Mouse (Mus musculus) kidney, adult 2 months (tissue): ENCODE data around the gene Kif7. TPM values are rescaled to one million over a fixed set of nuclear protein-coding genes. Genes with fewer than 3 reads are reported as not detected.
A peak's percentile ranks its signal among the peaks of the same experiment; 100 is the strongest.

Experiments
- DNase-seq: peaks from one replicate; pipeline ENCODE4 v3.0.0; 2021
- H3K27ac ChIP-seq: fragments of 200-500 bp; 2 replicates; pipeline ENCODE4 v1.5.1; 2012; ENCODE audit warnings: low read depth, low read length, control low read depth, inconsistent platforms; ENCODE audit not compliant: insufficient read depth
- H3K27me3 ChIP-seq: fragments of 200-500 bp; replicated peaks from 2 replicates; pipeline ENCODE4 v1.6.1; 2012; ENCODE audit warnings: mild to moderate bottlenecking, moderate library complexity, low read length, inconsistent platforms; ENCODE audit not compliant: control insufficient read depth, insufficient read depth
- H3K36me3 ChIP-seq: fragments of 200-500 bp; 2 replicates; pipeline ENCODE4 v1.6.1; 2012; ENCODE audit warnings: mild to moderate bottlenecking, moderate library complexity, low read length, inconsistent platforms; ENCODE audit not compliant: control insufficient read depth, insufficient read depth
- H3K4me1 ChIP-seq: fragments of 200-500 bp; 2 replicates; pipeline ENCODE4 v1.6.1; 2011; ENCODE audit warnings: low read length; ENCODE audit not compliant: control insufficient read depth, insufficient read depth
- H3K4me3 ChIP-seq: fragments of 200-500 bp; 2 replicates; pipeline ENCODE4 v1.5.1; 2011; ENCODE audit warnings: mild to moderate bottlenecking, low read depth, low read length, control low read depth; ENCODE audit not compliant: insufficient read depth
- CTCF ChIP-seq: fragments of 200-500 bp; conservative IDR thresholded peaks from 2 replicates; pipeline ENCODE4 v1.5.1; 2011; ENCODE audit warnings: low read depth, mild to moderate bottlenecking, control low read depth, low read length, moderate library complexity, mixed read lengths; ENCODE audit not compliant: insufficient read depth, insufficient read length
- POLR2A ChIP-seq: fragments of 200-500 bp; IDR thresholded peaks from one replicate; pipeline ENCODE4 v1.6.1; 2011; ENCODE audit warnings: low read depth, low read length, control low read depth
- WGBS: fragments of 180-500 bp; shearing (Covaris S2); methylation state at CpG from one replicate; pipeline ENCODE4 v1.1.7; 2018; 5-methylcytosine and 5-hydroxymethylcytosine counted together
- polyA plus RNA-seq: library from polyadenylated mRNA; depleted of rRNA; stranded (reverse); fragments of >200 nt; gene quantifications from 2 replicates; pipeline ENCODE4 v1.2.3, GENCODE M21; 2012; rRNA removed

The Kif7 gene
- polyA plus RNA-seq, 1 experiment, result 0.81 TPM

DNA sequence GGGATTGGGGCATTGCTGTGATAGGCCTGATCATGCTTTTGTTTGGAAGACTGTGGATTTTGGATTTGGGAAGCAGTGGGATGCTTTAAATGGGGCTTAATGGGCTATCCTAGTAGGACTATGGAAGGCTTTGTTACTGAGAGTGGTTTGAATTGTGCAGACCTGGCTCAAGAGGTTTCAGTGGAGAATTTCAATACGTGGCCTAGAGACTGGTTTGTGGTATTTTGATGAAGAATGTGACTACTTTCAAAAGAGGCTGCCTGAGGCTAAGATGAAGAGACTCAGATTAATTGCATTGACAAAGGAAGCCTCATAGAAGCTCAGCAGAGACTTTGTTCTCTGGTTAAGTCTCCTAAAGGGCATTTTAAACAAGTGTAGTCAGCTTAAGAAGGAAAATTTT lies 60.9 kb downstream of the Kif7 start:
- WGBS, result 85% methylated on average over 1 of the region's 1 CpGs
- H3K27me3 ChIP-seq, result no peaks in the 10 kb centered on the region
- H3K36me3 ChIP-seq, result no peaks in the 10 kb centered on the region
- no peak overlapping the region for H3K4me3 ChIP-seq
- no peak for TF ChIP-seq CTCF
- no peak for TF ChIP-seq POLR2A
- H3K27ac ChIP-seq, result no peak overlapping the region
- DNase-seq, result no peak
- peaks cover 3% of the 10 kb centered on the region; the same call in 1 of the 2 replicates for H3K4me1 ChIP-seq

DNA sequence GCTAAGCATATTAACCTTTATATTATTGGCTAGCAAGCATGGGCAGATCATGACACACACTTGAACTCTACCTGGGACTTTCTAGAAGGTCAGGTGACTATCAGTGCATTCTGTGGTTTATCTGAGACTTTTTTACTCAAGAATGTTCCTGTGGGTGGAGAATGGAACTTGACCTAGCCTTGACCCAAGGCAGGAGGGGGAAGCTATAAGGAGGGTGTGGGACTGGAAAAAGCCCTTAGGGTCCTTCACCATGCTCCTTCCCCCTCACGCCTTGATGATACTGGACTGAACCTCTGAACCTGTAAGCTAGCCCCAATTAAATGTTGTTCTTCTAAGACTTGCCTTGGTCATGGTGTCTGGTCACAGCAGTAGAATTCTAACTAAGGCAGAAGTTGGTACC lies 61.3 kb downstream of the Kif7 start:
- DNase-seq, result no peak
- Histone ChIP-seq H3K27me3 (no peaks in the 10 kb centered on the region), H3K36me3 (no peaks in the 10 kb centered on the region), H3K4me1 (no peaks in the 10 kb centered on the region), H3K27ac (no peak overlapping the region), H3K4me3 (no peak overlapping the region)
- TF ChIP-seq POLR2A (no peak), CTCF (no peak)
- 86% methylated on average over 1 of the region's 1 CpGs for WGBS

DNA sequence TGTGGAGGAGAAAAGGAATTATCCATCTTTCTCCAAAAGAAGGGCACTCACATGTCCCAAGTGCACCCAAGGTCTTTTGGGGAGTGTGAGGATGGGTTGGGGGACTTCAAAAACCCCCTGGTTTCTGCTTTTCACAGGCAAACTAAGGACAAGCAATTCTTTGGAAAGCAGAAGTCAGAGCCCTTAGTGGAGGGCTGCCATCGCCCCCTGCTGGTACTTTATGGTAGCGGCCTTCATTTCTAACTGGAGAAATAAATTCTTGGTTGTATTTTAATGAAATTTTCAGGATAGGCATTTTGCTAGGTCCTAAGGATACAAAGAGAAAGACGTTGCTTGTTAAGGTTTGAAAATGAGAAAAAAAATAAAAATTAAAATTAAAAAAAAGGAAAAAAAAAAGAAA lies 66.5 kb downstream of the Kif7 start:
- WGBS, result 9% methylated on average over 3 of the region's 3 CpGs
- no peak overlapping the region for H3K27ac ChIP-seq

More for the DNA sequence above, 66.5 kb downstream of the Kif7 start:
- DNase-seq, result peak; percentile 54
- TF ChIP-seq CTCF, result peak; percentile 69
- no peak for TF ChIP-seq POLR2A
- H3K4me1 ChIP-seq, result no peaks in the 10 kb centered on the region
- H3K36me3 ChIP-seq, result no peaks in the 10 kb centered on the region
- no peak overlapping the region for H3K4me3 ChIP-seq
- no peaks in the 10 kb centered on the region for H3K27me3 ChIP-seq

Other genes with a start within 250 kb of the Kif7 start
- 33.8 and 35.3 TPM in 2 replicates for gene Polg, start 249.4 kb downstream of the Kif7 start, polyA plus RNA-seq
- gene Rhcg, start 98.1 kb downstream of the Kif7 start, polyA plus RNA-seq, result 170 and 188 TPM in 2 replicates
- 0.03 and 0.11 TPM in 2 replicates for gene Ticrr, start 55.5 kb downstream of the Kif7 start, polyA plus RNA-seq
- gene Plin1, start 17.2 kb upstream of the Kif7 start, polyA plus RNA-seq, result 58.4 and 72.2 TPM in 2 replicates
- gene Pex11a, start 27.4 kb upstream of the Kif7 start, polyA plus RNA-seq, result 40.6 and 41.0 TPM in 2 replicates
- gene Wdr93, start 27.4 kb upstream of the Kif7 start, polyA plus RNA-seq, result 1.1 TPM in 2 replicates
- gene Mesp1, start 78.1 kb upstream of the Kif7 start, polyA plus RNA-seq, result 0.07 TPM in 1 of 2 replicates, not detected in the other
- gene Mesp2, start 95.0 kb upstream of the Kif7 start, polyA plus RNA-seq, result 0.28 and 0.35 TPM in 2 replicates
- gene Anpep, start 145.3 kb upstream of the Kif7 start, polyA plus RNA-seq, result 170 and 175 TPM in 2 replicates
- 18.0 and 19.6 TPM in 2 replicates for gene Ap3s2, start 204.9 kb upstream of the Kif7 start, polyA plus RNA-seq
- 15.4 and 17.0 TPM in 2 replicates for gene Arpin, start 219.6 kb upstream of the Kif7 start, polyA plus RNA-seq